Mouse (Mus musculus) ES-E14 (cell line): ENCODE measurements around the gene Rln3. TPM values are rescaled to one million over a fixed set of nuclear protein-coding genes. Genes with fewer than 3 reads are reported as not detected.
A peak's percentile ranks its signal among the peaks of the same experiment; 100 is the strongest.

ENCODE experiments used
- DNase-seq: peaks from one replicate; pipeline ENCODE4 v3.0.0-alpha.2; 2013; ENCODE audit warnings: low read depth, low spot score
- H3K27ac ChIP-seq: 2 replicates; pipeline ENCODE4 v1.5.1; 2012; ENCODE audit warnings: low read depth, mild to moderate bottlenecking, low read length, moderate library complexity, mixed read lengths; ENCODE audit not compliant: poor library complexity, insufficient read depth, severe bottlenecking
- H3K36me3 ChIP-seq: 2 replicates; pipeline ENCODE4 v1.6.1; 2012; ENCODE audit warnings: mild to moderate bottlenecking, low read length, moderate library complexity, mixed read lengths; ENCODE audit not compliant: control insufficient read depth, poor library complexity, insufficient read depth, severe bottlenecking
- H3K4me1 ChIP-seq, 2 experiments: fragments of 150-350 bp in 1 of 2; sonication (generic) in 1 of 2; 2 replicates each; pipeline ENCODE4 v1.6.1; 2012; ENCODE audit warnings: low read length in 2 of 2, mild to moderate bottlenecking in 1 of 2, mixed read lengths in 1 of 2; ENCODE audit not compliant: control insufficient read depth in 2 of 2, insufficient read depth in 2 of 2, poor library complexity in 1 of 2
- H3K4me3 ChIP-seq, 2 experiments: fragments of 150-350 bp in 1 of 2; sonication (generic) in 1 of 2; 2 replicates each; pipeline ENCODE4 v1.5.1; 2012; ENCODE audit warnings: low read length in 2 of 2, low read depth in 1 of 2, mild to moderate bottlenecking in 1 of 2, mixed read lengths in 1 of 2; ENCODE audit not compliant: insufficient read depth in 1 of 2, poor library complexity in 1 of 2, severe bottlenecking in 1 of 2
- H3K9ac ChIP-seq: 2 replicates; pipeline ENCODE4 v1.6.1; 2012; ENCODE audit warnings: low read depth, mild to moderate bottlenecking, low read length, mixed read lengths; ENCODE audit not compliant: poor library complexity, insufficient read depth, severe bottlenecking
- H3K9me3 ChIP-seq: fragments of 150-350 bp; sonication (generic); 2 replicates; pipeline ENCODE4 v1.6.1; 2012; ENCODE audit warnings: low read depth, mild to moderate bottlenecking, low read length; ENCODE audit not compliant: control insufficient read depth, insufficient read depth
- CHD2 ChIP-seq: IDR thresholded peaks from 2 replicates; pipeline ENCODE4 v1.6.1; 2014; ENCODE audit warnings: mild to moderate bottlenecking, low read depth, low read length, inconsistent platforms
- HCFC1 ChIP-seq: IDR thresholded peaks from 2 replicates; pipeline ENCODE4 v1.6.1; 2012; ENCODE audit warnings: low read length, inconsistent platforms, borderline replicate concordance; ENCODE audit not compliant: insufficient read depth
- MAFK ChIP-seq: IDR thresholded peaks from 2 replicates; pipeline ENCODE4 v1.6.1; 2014; ENCODE audit warnings: mild to moderate bottlenecking, low read depth, low read length, inconsistent platforms; ENCODE audit not compliant: insufficient read depth
- ZC3H11A ChIP-seq: IDR thresholded peaks from 2 replicates; pipeline ENCODE4 v1.6.1; 2012; ENCODE audit warnings: low read depth, mild to moderate bottlenecking, inconsistent platforms, low read length, borderline replicate concordance
- ZNF384 ChIP-seq: IDR thresholded peaks from 2 replicates; pipeline ENCODE4 v1.6.1; 2012; ENCODE audit warnings: low read depth, low read length, inconsistent platforms
- in situ Hi-C, 2 experiments: fragments of 600-800 bp; cut with MboI; formaldehyde crosslinking; loops; one replicate each; pipeline ENCODE4 v1.15.1; 2025; ENCODE audit warnings: low sequenced_read_pairs in 2 of 2, inconsistent platforms in 1 of 2; ENCODE audit not compliant: unreplicated experiment in 2 of 2
- total RNA-seq: library from RNA; depleted of rRNA; stranded (reverse); fragments of 300-350 nt; gene quantifications from 2 replicates; pipeline ENCODE4 v1.2.3, GENCODE M21; 2012

The Rln3 gene
- total RNA-seq, 1 experiment = 7.3 TPM

DNA sequence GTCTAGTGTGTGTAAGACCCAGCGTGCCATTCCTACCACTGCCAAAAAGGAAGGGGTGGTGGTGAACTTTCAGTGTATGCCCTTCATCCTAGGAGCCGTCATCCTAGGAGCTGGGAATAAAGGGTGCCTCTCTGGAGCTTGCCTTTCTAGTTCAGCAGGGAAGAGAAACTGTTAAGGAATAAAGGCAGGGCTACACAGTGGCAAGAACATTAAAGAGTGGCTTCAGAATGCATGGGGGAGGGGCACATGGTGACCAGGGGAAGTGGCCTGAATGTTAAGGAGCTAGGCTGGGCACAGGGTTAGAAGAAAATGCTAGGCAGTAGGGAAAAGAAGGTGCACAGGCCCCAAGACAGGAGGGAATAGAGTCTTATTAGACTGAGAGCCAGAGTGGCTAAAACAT is 24.9 kb upstream of the Rln3 start:
- H3K4me1 ChIP-seq = peaks cover 3 to 15% of the 10 kb centered on the region in 2 experiments; a peak in 3 of 4 replicates
- H3K27ac ChIP-seq = no peak overlapping the region
- no peak overlapping the region for H3K4me3 ChIP-seq
- DNase-seq = no peak
- H3K9ac ChIP-seq = no peak overlapping the region
- H3K36me3 ChIP-seq = no peaks in the 10 kb centered on the region
- TF ChIP-seq MAFK (no peak), ZNF384 (no peak), CHD2 (no peak), ZC3H11A (no peak), HCFC1 (no peak)
- H3K9me3 ChIP-seq = no peaks in the 10 kb centered on the region
- in situ Hi-C loops = no loop called here

DNA sequence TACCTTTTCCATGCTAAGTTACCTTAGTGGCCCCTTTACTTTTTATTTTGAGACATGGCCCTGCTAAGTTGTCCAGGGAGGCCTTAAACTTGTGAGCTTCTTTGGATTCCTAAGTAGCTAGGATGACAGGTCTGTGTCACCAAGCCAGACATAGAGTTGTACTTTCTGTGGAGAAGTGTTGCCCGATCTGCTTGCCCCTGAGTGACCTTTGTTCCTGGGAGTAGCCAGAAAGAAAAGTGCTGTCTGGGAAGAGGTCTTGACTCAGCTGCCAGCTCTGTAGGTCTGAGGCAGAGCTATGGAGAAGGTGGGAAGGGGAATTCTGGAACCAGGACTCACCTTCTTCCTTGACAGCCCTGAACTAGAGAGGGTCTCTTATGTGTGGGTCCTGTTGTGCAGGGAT is 24.4 kb upstream of the Rln3 start:
- in situ Hi-C loops = no loop called here
- Histone ChIP-seq H3K36me3 (no peaks in the 10 kb centered on the region), H3K27ac (no peak overlapping the region)

GRCm38 (mm10) chr8:84068316-84069035 is 23.7 kb upstream of the Rln3 start:
- no peak overlapping the region for H3K27ac ChIP-seq

More for the DNA sequence above, 24.4 kb upstream of the Rln3 start:
- DNase-seq = no peak
- H3K4me3 ChIP-seq = no peak overlapping the region
- peaks cover 3 to 15% of the 10 kb centered on the region in 2 experiments; a peak in 3 of 4 replicates for H3K4me1 ChIP-seq
- H3K9ac ChIP-seq = no peak overlapping the region
- H3K9me3 ChIP-seq = no peaks in the 10 kb centered on the region
- TF ChIP-seq CHD2 (no peak), MAFK (no peak), ZC3H11A (no peak), ZNF384 (no peak), HCFC1 (no peak)

DNA sequence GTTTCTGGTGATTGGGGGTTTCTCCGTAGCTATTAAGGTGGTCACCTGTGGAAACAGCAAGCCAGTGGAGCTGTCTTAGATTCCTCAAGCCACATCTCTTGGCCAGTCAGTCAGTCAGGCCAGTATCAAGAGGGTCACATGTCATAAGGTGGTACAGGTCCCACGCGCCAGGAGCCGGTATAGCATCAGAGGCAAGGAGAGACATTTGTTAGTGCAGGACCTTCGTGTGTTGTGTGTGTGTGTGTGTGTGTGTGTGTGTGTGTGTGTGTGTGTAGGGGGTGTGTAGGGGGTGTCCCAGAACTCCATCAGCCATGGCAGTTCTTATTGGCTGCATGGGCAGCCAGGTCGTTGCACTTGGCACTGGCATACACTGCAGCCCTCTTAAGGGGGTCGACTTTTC is 23.1 kb upstream of the Rln3 start:
- H3K9ac ChIP-seq = peak overlapping the region; percentile 45
- peak overlapping the region; percentile 49 to 99; a peak in 2 of 4 replicates for H3K4me3 ChIP-seq
- H3K36me3 ChIP-seq = no peaks in the 10 kb centered on the region
- no peaks in the 10 kb centered on the region for H3K9me3 ChIP-seq
- in situ Hi-C loops = no loop called here
- DNase-seq = no peak
- no peak for TF ChIP-seq ZNF384
- no peak for TF ChIP-seq ZC3H11A
- TF ChIP-seq MAFK = no peak
- no peak for TF ChIP-seq CHD2
- no peak for TF ChIP-seq HCFC1
- H3K27ac ChIP-seq = no peak overlapping the region
- peaks cover 3 to 12% of the 10 kb centered on the region in 2 experiments; a peak in 3 of 4 replicates for H3K4me1 ChIP-seq

More at GRCm38 (mm10) chr8:84068316-84069035, 23.7 kb upstream of the Rln3 start:
- Histone ChIP-seq H3K4me1 (peaks cover 3 to 13% of the 10 kb centered on the region in 2 experiments; a peak in 3 of 4 replicates), H3K4me3 (no peak overlapping the region), H3K9ac (no peak overlapping the region), H3K9me3 (no peaks in the 10 kb centered on the region), H3K36me3 (no peaks in the 10 kb centered on the region)
- DNase-seq = no peak
- no peak for TF ChIP-seq CHD2
- TF ChIP-seq HCFC1 = no peak
- TF ChIP-seq ZC3H11A = no peak
- TF ChIP-seq MAFK = no peak
- TF ChIP-seq ZNF384 = no peak
- in situ Hi-C loops = no loop called here
